In genomic region chr9:21463138-21463590, GRCm38 (mm10) we compare ENCODE assay signal across 7 mouse cellular contexts. TPM values are rescaled to one million over a fixed set of nuclear protein-coding genes. Genes with fewer than 3 reads are reported as not detected.
DNase-seq lines count a peak whose midpoint lies in the region; ATAC-seq and TF ChIP-seq lines count a peak whose summit lies in the region.

No protein-coding gene starts in this region.

- TF ChIP-seq POLR2A in embryonic fibroblast, embryonic 13.5 days (IDR thresholded peaks at IDR 0.05; ENCODE audit: low read depth, low read length) = no peak

- no peak for TF ChIP-seq CTCF in embryonic fibroblast, embryonic 13.5 days (IDR thresholded peaks at IDR 0.05; ENCODE audit: borderline replicate concordance, insufficient read depth, low read length)
- no peak for TF ChIP-seq CTCF in lung, postnatal 0 days (IDR thresholded peaks at IDR 0.05)

- H3K4me1 ChIP-seq in embryonic fibroblast, embryonic 13.5 days (ENCODE audit: control insufficient read depth, insufficient read depth, low read length) = peaks cover 18% of the 10 kb centered on the region
- H3K4me1 ChIP-seq in heart, embryonic 14.5 days (ENCODE audit: control insufficient read depth in 2 of 2, insufficient read depth in 2 of 2, low read length in 2 of 2) = peaks cover 19 to 30% of the 10 kb centered on the region in 2 experiments
- H3K4me1 ChIP-seq in lung, postnatal 0 days (ENCODE audit: insufficient read depth, low read depth, low read length) = peaks cover 4% of the 10 kb centered on the region; the same call in 1 of the 2 replicates
- H3K4me1 ChIP-seq in stomach, embryonic 14.5 days (ENCODE audit: control insufficient read depth, insufficient read depth, low read length) = peaks cover 8% of the 10 kb centered on the region; the same call in 1 of the 2 replicates

- H3K9ac ChIP-seq in heart, embryonic 14.5 days (ENCODE audit: low read length) = peak overlapping the region; percentile 31
- no peak overlapping the region for H3K9ac ChIP-seq in lung, postnatal 0 days (replicated peaks; ENCODE audit: low read depth)
- no peak overlapping the region for H3K9ac ChIP-seq in stomach, embryonic 14.5 days (replicated peaks; ENCODE audit: low read depth, low read length)

- WGBS in heart, embryonic 14.5 days = 7% methylated on average over 5 of the region's 5 CpGs
- WGBS in lung, postnatal 0 days = 37% methylated on average over 5 of the region's 5 CpGs
- 48% methylated on average over 5 of the region's 5 CpGs for WGBS in stomach, embryonic 14.5 days

- peak; percentile 66 for ATAC-seq in heart, embryonic 14.5 days (ENCODE audit: insufficient number of reproducible peaks, insufficient read depth, low FRiP score, low read depth)
- peak; percentile 96 for ATAC-seq in lung, postnatal 0 days
- peak; percentile 60; the same call in 1 of the 2 replicates for ATAC-seq in stomach, embryonic 14.5 days (ENCODE audit: insufficient number of reproducible peaks, insufficient read depth, low FRiP score, low read depth)

- peak overlapping the region; percentile 27 for H3K4me2 ChIP-seq in heart, embryonic 14.5 days (ENCODE audit: low read length)
- H3K4me2 ChIP-seq in lung, postnatal 0 days (replicated peaks; ENCODE audit: low read depth, low read length) = no peak overlapping the region
- H3K4me2 ChIP-seq in stomach, embryonic 14.5 days (replicated peaks; ENCODE audit: low read depth, low read length) = no peak overlapping the region

- H3K9me3 ChIP-seq in heart, embryonic 14.5 days (ENCODE audit: control insufficient read depth, low read length) = no peaks in the 10 kb centered on the region
- no peaks in the 10 kb centered on the region for H3K9me3 ChIP-seq in lung, postnatal 0 days (ENCODE audit: low read length)
- no peaks in the 10 kb centered on the region for H3K9me3 ChIP-seq in stomach, embryonic 14.5 days (ENCODE audit: control insufficient read depth, low read depth, low read length)

- H3K27ac ChIP-seq in embryonic fibroblast, embryonic 13.5 days (ENCODE audit: insufficient read depth, low read length) = 0 out of 2 replicates have a peak overlapping the region, but pooled peaks have one; percentile 1
- H3K27ac ChIP-seq in heart, embryonic 14.5 days (replicated peaks in 1 of 2; ENCODE audit: control insufficient read depth in 1 of 2, insufficient read depth in 1 of 2, low read depth in 2 of 2, low read length in 2 of 2) = peak overlapping the region; percentile 84 to 89
- H3K27ac ChIP-seq in lung, postnatal 0 days (ENCODE audit: low read length) = peak overlapping the region; percentile 68
- H3K27ac ChIP-seq in stomach, embryonic 14.5 days (ENCODE audit: low read length) = no peak overlapping the region

- TF ChIP-seq EP300 in lung, postnatal 0 days (IDR thresholded peaks at IDR 0.05) = peak; percentile 58

- peak; percentile 34 for DNase-seq in CD4-positive helper T cell, adult 2 months (ENCODE audit: low read depth, low spot score)
- peak; percentile 54 for DNase-seq in Muller cell, postnatal 12 days (ENCODE audit: inconsistent ontology term)
- peak; percentile 77 for DNase-seq in kidney, postnatal 10 days
- peak; percentile 73 for DNase-seq in lung, postnatal 0 days (ENCODE audit: low spot score)

- no peaks in the 10 kb centered on the region for H3K27me3 ChIP-seq in heart, embryonic 14.5 days (ENCODE audit: control insufficient read depth, insufficient read depth, low read length)
- H3K27me3 ChIP-seq in lung, postnatal 0 days (replicated peaks; ENCODE audit: insufficient read depth, low read length) = no peaks in the 10 kb centered on the region
- no peaks in the 10 kb centered on the region for H3K27me3 ChIP-seq in stomach, embryonic 14.5 days (ENCODE audit: control insufficient read depth, insufficient read depth, low read length)

- no peak overlapping the region for H3K4me3 ChIP-seq in embryonic fibroblast, embryonic 13.5 days (ENCODE audit: insufficient read depth, low read length)
- H3K4me3 ChIP-seq in heart, embryonic 14.5 days (ENCODE audit: control insufficient read depth in 1 of 2, insufficient read depth in 1 of 2, low read depth in 1 of 2, low read length in 2 of 2) = no peak overlapping the region
- H3K4me3 ChIP-seq in lung, postnatal 0 days (ENCODE audit: low read depth, low read length) = no peak overlapping the region
- no peak overlapping the region for H3K4me3 ChIP-seq in stomach, embryonic 14.5 days (ENCODE audit: low read depth, low read length)

- H3K36me3 ChIP-seq in heart, embryonic 14.5 days (ENCODE audit: control insufficient read depth, insufficient read depth, low read length) = peaks cover 39% of the 10 kb centered on the region
- H3K36me3 ChIP-seq in lung, postnatal 0 days (ENCODE audit: insufficient read depth, low read length) = peaks cover 16% of the 10 kb centered on the region
- peaks cover 12% of the 10 kb centered on the region for H3K36me3 ChIP-seq in stomach, embryonic 14.5 days (ENCODE audit: control insufficient read depth, insufficient read depth, low read length)

RNA-seq across cellular contexts. Expression of gene Dnm2, which starts 38.5 kb away (rescaled TPM):
- polyA plus RNA-seq in embryonic fibroblast, embryonic 13.5 days (2011; ENCODE audit: insufficient read length, low read depth, missing spikeins) = 77.2 and 93.4 TPM in 2 replicates
- 57.1 and 58.2 TPM in 2 replicates for polyA plus RNA-seq in heart, embryonic 14.5 days (2014; fragmentation: Nextera tagmentation; extraction: Ambion mirVana)
- 79.8 and 81.1 TPM in 2 replicates for polyA plus RNA-seq in lung, postnatal 0 days (2015; fragmentation: Nextera tagmentation; extraction: Ambion mirVana)
- polyA plus RNA-seq in stomach, embryonic 14.5 days (2014; fragmentation: Nextera tagmentation; extraction: Ambion mirVana) = 61.6 and 62.4 TPM in 2 replicates

RNA-seq across cellular contexts. Expression of gene Tmed1, which starts 46.9 kb away (rescaled TPM):
- polyA plus RNA-seq in embryonic fibroblast, embryonic 13.5 days (2011; ENCODE audit: insufficient read length, low read depth, missing spikeins) = 29.6 and 32.1 TPM in 2 replicates
- polyA plus RNA-seq in heart, embryonic 14.5 days (2014; fragmentation: Nextera tagmentation; extraction: Ambion mirVana) = 77.5 and 81.4 TPM in 2 replicates
- polyA plus RNA-seq in lung, postnatal 0 days (2015; fragmentation: Nextera tagmentation; extraction: Ambion mirVana) = 60.8 and 71.3 TPM in 2 replicates
- 92.8 and 94.5 TPM in 2 replicates for polyA plus RNA-seq in stomach, embryonic 14.5 days (2014; fragmentation: Nextera tagmentation; extraction: Ambion mirVana)

RNA-seq across cellular contexts. Expression of gene Qtrt1, which starts 51.5 kb away (rescaled TPM):
- polyA plus RNA-seq in embryonic fibroblast, embryonic 13.5 days (2011; ENCODE audit: insufficient read length, low read depth, missing spikeins) = 30.0 and 35.8 TPM in 2 replicates
- 22.7 and 24.3 TPM in 2 replicates for polyA plus RNA-seq in heart, embryonic 14.5 days (2014; fragmentation: Nextera tagmentation; extraction: Ambion mirVana)
- polyA plus RNA-seq in lung, postnatal 0 days (2015; fragmentation: Nextera tagmentation; extraction: Ambion mirVana) = 17.4 and 20.6 TPM in 2 replicates
- polyA plus RNA-seq in stomach, embryonic 14.5 days (2014; fragmentation: Nextera tagmentation; extraction: Ambion mirVana) = 54.2 and 65.4 TPM in 2 replicates
